Mouse (Mus musculus) cerebellum, postnatal 10 days (tissue): ENCODE results near the gene Ints13.
"Not testable (repeated sequence)": the region's sequence is repeated elsewhere in the genome, so short reads cannot be mapped to it uniquely, and the experiment has no call there.

Experiments used
- DNase-seq, 2 experiments: peaks; one replicate each; pipeline ENCODE4 v3.0.0; 2021; ENCODE audit warnings: mixed read lengths in 2 of 2

Gene Ints13

GRCm38 (mm10) chr6:146577310-146578109, at the start of gene Ints13:
Ints13 (minus strand) TSS chr6:146577835.
- DNase-seq: peak; percentile 99

GRCm38 (mm10) chr6:146616670-146617069, 39.0 kb upstream of the Ints13 start:
- DNase-seq: no peak

GRCm38 (mm10) chr6:146615891-146616290, 38.3 kb upstream of the Ints13 start:
- DNase-seq: no peak

DNA sequence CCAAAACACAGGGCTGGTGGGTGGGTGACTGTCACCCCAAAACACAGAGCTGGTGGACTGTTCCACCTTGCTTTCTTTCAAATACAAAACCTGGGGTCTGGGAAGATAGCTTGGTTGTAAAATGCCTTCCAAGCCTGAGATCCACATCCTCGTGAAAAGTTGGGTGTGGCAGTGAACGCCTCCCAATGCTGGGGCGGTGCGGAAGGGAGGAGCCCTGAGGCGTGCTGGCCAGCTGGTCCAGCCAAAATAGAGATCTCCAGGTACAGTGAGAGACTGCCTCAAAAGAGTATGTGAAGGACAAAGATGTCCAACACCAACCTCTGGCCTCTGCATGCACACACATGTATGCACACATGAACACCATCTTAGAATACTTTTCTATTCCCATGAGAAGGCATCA, 36.9 kb upstream of the Ints13 start:
- no peak for DNase-seq

DNA sequence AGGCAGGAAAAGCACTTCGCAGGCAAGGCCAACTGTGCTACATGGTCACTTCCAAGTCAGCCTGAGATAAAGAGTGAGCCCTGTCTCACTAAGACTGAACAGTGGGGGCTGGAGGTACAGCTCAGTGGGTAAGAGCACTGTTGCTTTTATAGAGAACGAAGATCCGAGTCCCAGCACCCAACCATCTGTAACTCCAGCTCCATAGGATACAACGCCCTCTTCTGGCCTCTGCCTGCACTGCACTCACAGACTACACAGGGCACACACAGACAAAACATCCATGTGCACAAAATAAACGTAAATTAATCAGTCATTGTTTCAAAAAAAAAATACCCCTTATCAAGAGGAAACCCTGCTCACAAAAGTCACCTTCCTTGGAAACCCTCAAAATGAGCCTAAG, 36.3 kb upstream of the Ints13 start:
- no peak for DNase-seq

DNA sequence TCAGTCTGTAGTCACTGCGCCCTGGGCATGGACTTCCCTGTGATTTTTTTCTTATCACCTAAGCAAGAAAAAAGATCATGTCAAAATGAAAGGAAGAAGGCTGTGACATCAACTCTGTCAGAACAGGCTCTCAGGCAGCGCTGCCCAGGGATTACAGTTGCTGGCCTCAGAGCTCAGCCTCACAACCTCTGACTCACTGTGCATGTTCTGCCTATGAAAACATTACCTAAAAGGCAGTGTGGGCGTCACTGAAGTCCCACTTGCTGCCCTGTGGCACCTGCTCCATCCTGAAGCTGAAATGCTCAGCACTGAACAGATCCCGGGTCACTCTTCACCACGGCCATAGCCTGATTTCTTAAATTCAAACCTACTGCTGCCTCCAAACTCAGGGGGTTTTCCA, 35.1 kb upstream of the Ints13 start:
- DNase-seq: no peak

- no peak for DNase-seq
Measured at GRCm38 (mm10) chr6:146611897-146612296, 34.3 kb upstream of the Ints13 start.

DNA sequence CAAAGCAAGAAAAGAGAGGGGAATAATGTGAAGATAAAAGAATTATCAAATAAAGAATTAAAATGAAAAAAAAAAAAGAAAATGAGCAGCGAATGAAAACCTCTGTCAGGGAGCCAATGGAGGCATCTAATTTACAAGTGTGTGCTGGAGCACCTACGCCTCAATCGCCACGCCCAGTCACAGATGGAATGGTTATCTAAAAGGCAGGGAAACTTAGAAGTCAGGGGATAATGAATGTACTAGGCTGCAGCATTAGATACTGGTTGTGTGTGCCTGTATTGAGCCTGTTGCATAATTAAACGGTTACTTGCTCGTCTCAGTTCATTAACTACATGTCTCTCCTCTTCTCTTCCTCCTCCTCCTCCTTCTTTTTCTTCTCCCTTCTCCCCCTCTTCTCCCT, 33.8 kb upstream of the Ints13 start:
- no peak for DNase-seq

DNA sequence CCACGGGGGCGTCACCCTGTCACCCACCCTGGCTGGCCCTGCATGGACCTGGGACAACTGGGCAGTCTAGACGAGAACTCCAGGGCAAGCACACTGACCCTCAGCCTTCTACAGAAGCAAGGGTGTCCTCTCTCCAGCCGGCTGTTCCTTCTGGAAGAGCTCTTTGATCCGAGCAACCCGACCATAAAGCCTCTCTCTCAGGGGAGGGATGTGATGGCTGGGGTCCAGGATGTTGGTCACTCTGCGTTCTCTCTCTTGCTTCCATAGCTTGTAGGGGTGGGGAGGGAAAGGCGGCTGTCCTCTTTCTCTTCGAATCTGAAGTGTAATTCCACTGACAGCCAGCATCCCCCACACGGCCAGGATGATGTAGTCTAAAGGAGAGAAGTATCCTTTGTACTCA, 26.0 kb upstream of the Ints13 start:
- DNase-seq: peak; percentile 42 to 50

GRCm38 (mm10) chr6:146602601-146603000, 25.0 kb upstream of the Ints13 start:
- no peak for DNase-seq

DNA sequence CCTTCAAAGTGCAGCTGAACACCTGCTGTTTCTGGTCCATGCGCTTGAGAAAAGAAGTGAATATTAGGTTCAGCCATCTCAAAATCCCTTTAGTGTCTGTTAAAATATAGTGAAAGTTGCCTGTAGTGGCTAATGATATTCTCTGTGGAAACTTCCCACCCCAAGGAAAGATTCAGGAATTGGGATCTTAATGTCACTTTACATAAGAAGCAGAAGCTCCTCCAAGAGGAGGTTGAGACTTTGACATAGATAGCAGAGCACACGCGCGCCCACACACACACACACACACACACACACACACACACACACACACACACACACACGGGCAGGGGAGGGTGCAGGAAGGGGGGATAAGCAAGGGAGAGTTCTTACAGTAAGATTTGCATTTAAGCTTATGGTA, 7.5 kb upstream of the Ints13 start:
- DNase-seq: no peak

- no peak for DNase-seq
Measured at GRCm38 (mm10) chr6:146583366-146584046, 5.9 kb upstream of the Ints13 start.

DNA sequence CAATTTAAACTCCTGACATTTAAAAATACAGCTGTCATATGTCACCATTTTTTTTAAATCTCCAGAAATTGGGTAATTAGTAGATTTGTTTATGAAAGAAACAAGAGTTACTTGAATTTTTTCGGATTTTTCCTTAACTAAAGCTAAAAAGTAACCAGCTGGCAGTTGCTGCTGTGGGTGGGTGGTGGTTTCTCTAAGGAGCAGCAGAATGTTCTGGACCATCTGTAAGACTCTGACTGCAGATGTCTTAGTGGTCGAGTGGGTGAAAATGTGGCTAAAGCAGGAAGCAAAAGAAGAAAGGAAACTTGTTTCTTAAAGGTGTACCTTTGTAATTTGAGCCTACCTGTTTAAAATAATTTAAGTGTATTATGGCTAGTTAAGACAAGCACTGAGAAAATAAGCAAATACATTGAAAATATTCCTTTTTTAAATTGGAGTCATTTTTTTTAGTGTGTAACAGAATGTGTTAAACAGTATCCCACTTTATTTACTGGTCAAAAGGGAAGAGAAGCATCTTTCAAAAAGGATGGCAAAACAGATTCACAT, 2.8 kb upstream of the Ints13 start:
- DNase-seq: no peak

GRCm38 (mm10) chr6:146578586-146578985, 951 bp upstream of the Ints13 start:
- DNase-seq: peak; percentile 25 to 40

GRCm38 (mm10) chr6:146578111-146578531, 486 bp upstream of the Ints13 start:
- DNase-seq: no peak

DNA sequence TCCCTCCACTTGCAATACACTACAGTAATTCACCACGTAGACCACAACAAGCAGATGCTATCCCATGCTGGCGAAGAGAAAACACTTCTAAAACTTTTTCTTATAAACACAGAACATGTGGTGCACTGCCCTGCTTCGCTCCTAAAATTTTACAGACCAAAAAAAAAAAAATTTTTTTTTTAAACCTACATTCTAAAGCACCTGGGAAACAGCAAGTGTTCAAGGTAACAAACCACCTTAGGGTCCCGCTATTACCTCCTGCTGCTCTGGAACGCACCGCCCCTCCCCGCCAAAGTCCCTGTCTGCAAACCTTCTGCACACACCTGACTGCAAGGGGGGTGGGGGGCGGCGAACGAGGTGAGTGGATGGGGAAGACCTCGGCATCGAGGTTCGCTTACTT, 732 bp downstream of the Ints13 start, which contains the start of gene Fgfr1op2:
Fgfr1op2 (plus strand) TSS at position 301 of the 400 bp plus-strand sequence.
- DNase-seq: no peak

DNA sequence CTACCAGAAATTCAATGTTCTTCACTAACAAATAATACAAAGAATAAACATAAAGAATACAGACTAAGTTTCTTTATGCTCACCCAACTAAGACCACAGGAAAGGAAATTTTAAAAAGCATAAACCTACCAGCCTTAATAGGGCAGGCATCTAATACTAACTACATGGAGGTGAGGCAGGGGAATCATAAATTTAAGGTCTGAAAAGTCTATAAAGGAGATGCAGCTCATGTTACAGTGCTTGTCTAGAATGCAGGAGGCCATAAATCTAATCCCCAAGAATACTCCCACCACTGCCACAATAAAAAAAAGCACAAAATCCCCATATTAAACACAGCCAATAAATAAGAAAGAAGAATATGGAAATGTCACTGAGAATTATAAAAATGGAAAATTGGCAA, 5.6 kb downstream of the Ints13 start:
- no peak for DNase-seq

GRCm38 (mm10) chr6:146562461-146562860, 15.2 kb downstream of the Ints13 start:
- not testable (repeated sequence) for DNase-seq

DNA sequence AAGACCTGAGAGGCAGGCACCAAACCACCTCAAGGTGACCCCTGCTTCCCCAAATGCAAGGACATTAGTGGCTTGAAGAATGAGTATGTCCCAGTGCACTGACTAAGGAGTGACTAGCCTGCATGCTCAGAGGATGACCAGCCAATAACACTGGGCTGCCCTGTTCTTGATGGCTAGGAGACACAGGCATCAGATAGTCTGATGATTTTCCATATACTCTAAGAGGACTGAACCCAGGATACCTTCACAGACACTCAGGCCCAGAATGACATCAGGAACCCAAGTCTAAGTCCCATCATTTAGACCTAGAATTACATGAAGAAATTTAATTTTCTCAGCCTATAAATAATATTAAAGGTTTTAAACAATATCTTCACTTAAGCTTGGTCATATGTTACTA, 26.3 kb downstream of the Ints13 start:
- no peak for DNase-seq

DNA sequence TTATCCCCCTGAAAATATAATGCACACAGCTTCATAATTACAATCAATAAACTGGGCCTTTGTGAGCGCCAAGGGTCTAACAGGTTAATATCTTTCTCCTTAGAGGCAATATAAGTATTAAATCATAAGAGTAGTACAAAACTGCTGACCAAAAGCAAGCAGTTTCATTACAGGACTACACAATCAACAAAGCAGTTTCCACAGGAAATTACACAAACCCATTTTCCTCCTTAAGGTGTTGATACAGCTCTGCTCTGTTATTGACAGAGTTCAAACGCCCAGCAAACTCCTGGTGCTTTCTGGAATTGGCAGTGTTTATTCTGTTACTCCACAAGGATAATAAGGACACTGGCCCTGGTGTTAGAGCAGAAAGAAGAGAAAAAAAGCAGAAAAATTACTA, 27.2 kb downstream of the Ints13 start:
- no peak for DNase-seq

DNA sequence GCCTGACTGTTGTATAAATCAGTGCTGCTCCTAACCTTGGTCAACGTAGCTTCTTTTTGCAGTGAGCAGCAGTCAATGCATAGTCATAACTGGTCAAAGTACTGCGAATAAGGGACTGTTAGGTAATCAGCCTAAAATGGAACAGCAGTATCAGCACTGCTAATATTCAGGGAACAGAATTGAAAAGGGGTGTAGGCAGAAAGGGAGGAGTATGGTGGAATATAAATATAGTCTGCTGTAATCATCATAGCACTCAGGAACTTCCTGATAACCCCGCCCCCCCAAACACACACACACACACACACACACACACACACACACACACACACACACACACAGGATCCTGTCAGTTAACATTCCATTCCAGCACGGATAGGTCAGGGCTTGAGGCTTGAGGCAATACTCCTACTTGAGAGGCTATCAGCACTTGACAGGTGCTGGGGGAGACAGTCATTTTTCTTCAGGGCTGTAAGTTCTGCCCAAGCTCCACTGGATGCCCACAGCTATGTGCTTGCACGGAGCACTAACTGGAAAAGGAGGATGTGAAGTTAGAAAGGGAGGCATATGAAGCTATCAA, 32.3 kb downstream of the Ints13 start:
- DNase-seq: no peak

- DNase-seq: no peak
Measured at GRCm38 (mm10) chr6:146544622-146545021, 33.0 kb downstream of the Ints13 start.

DNA sequence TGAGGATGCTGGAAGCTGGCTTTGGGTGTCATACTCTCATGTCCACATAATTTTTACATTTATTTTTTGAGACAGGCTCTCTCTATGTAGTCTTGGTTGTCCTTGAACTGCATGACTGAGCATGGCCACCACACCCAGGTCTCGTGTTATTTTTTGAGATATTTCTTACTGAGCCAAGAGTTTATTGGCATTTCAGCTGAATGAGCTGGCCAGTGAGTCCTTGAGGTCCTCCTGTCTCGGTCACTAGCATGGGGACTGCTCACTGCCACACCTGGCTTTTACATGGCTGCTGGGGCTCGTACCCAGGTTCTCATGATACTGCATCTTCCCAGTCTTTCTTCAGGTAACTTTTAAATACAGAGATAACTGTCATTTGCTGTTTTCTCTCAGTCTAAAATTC, 37.2 kb downstream of the Ints13 start:
- no peak for DNase-seq

GRCm38 (mm10) chr6:146538661-146539060, 39.0 kb downstream of the Ints13 start:
- DNase-seq: peak; percentile 14 to 33
